Comparison of ENCODE assay signal across 7 mouse cellular contexts in the genomic region with DNA sequence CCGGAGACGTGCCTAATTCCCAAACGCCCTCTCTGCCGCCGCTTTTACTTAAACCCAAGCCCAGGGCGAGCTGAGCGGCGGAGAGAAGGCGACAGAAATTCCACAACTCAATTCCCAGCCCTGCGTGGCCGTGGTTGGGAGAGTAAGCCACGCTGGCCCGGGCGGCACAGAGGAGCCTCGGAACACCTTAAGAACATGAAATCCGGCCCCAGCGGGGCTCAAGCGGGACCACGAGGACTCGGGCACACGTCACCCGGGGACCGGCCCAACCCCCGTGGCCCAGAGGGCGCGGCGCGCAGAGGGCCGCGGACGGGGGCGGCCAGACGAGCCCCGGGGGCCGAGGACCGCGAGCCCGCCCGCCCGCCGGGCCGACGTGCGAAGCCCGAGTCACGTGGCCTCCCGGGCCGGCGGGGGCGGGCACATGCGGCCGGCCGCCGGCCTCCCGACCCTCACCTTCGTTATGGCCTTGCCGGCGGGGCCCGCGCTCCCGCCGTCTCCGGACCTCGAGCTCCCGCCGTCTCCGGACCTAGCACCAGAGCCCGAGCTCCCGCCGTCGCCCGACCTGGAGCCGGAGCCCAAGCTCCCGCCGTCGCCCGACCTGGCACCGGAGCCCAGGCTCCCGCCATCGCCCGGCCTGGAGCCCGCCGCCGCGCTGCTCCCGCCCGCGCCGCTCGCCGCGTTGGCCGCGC. TPM values are rescaled to one million over a fixed set of nuclear protein-coding genes. Genes with fewer than 3 reads are reported as not detected.
DNase-seq lines count a peak whose midpoint lies in the region; ATAC-seq lines count a peak whose summit lies in the region.

No protein-coding gene starts in this region.

- H3K4me1 ChIP-seq in intestine, embryonic 15.5 days (replicated peaks) = peaks cover 15% of the 10 kb centered on the region
- peaks cover 23% of the 10 kb centered on the region for H3K4me1 ChIP-seq in limb, embryonic 10.5 days
- H3K4me1 ChIP-seq in midbrain, embryonic 10.5 days = peaks cover 38% of the 10 kb centered on the region

- H3K36me3 ChIP-seq in intestine, embryonic 15.5 days = 0 out of 2 replicates have a peak, but pooled peaks cover 4% of the 10 kb centered on the region
- H3K36me3 ChIP-seq in limb, embryonic 10.5 days = peaks cover 45% of the 10 kb centered on the region
- peaks cover 50% of the 10 kb centered on the region for H3K36me3 ChIP-seq in midbrain, embryonic 10.5 days

- H3K4me3 ChIP-seq in intestine, embryonic 15.5 days (replicated peaks) = peak overlapping the region; percentile 93
- H3K4me3 ChIP-seq in limb, embryonic 10.5 days = peak overlapping the region; percentile 89
- H3K4me3 ChIP-seq in midbrain, embryonic 10.5 days = peak overlapping the region; percentile 88

- H3K4me2 ChIP-seq in intestine, embryonic 15.5 days (replicated peaks) = peak overlapping the region; percentile 61

- WGBS in intestine, embryonic 15.5 days = 2% methylated on average over 94 of the region's 94 CpGs
- 2% methylated on average over 88 of the region's 94 CpGs for WGBS in limb, embryonic 10.5 days
- WGBS in midbrain, embryonic 10.5 days = 2% methylated on average over 85 of the region's 94 CpGs

- DNase-seq in R1 (ENCODE audit: low read depth, low spot score) = peak; percentile 64
- DNase-seq in embryo, embryonic 10.5 days (ENCODE audit: low spot score) = peak; percentile 72
- DNase-seq in gastrocnemius, postnatal 25 days = peak; percentile 71
- DNase-seq in limb, embryonic 10.5 days (ENCODE audit: low spot score) = peak; percentile 72
- DNase-seq in midbrain, embryonic 10.5 days (ENCODE audit: low spot score) = peak; percentile 68
- peak; percentile 51 for DNase-seq in skeletal muscle tissue, adult 2 months (ENCODE audit: low read depth, low spot score)

- H3K9me3 ChIP-seq in intestine, embryonic 15.5 days = no peaks in the 10 kb centered on the region
- H3K9me3 ChIP-seq in limb, embryonic 10.5 days (replicated peaks) = no peaks in the 10 kb centered on the region
- H3K9me3 ChIP-seq in midbrain, embryonic 10.5 days (replicated peaks) = no peaks in the 10 kb centered on the region

- peak overlapping the region; percentile 97 for H3K27ac ChIP-seq in intestine, embryonic 15.5 days
- peak overlapping the region; percentile 98 for H3K27ac ChIP-seq in limb, embryonic 10.5 days
- H3K27ac ChIP-seq in midbrain, embryonic 10.5 days (replicated peaks) = peak overlapping the region; percentile 97

- H3K27me3 ChIP-seq in intestine, embryonic 15.5 days (replicated peaks) = no peaks in the 10 kb centered on the region
- H3K27me3 ChIP-seq in limb, embryonic 10.5 days (ENCODE audit: low read depth, poor library complexity, severe bottlenecking) = no peaks in the 10 kb centered on the region
- H3K27me3 ChIP-seq in midbrain, embryonic 10.5 days (ENCODE audit: low read depth, poor library complexity, severe bottlenecking) = no peaks in the 10 kb centered on the region

- peak; percentile 35 for ATAC-seq in intestine, embryonic 15.5 days

- H3K9ac ChIP-seq in intestine, embryonic 15.5 days = peak overlapping the region; percentile 98

RNA-seq across cellular contexts. Expression of gene Cdv3, which starts 0.9 kb away (rescaled TPM):
- total RNA-seq in gastrocnemius, postnatal 25 days (2021) = 100 to 1,000 TPM; 144 to 162 TPM
- 90.7 and 97.1 TPM in 2 replicates for polyA plus RNA-seq in intestine, embryonic 15.5 days (2015; fragmentation: Nextera tagmentation; extraction: Ambion mirVana)
- polyA plus RNA-seq in limb, embryonic 10.5 days (2016; fragmentation: Nextera tagmentation; extraction: Ambion mirVana) = 150 and 166 TPM in 2 replicates
- polyA plus RNA-seq in midbrain, embryonic 10.5 days (2016; fragmentation: Nextera tagmentation; extraction: Ambion mirVana) = 166 and 168 TPM in 2 replicates

RNA-seq across cellular contexts. Expression of gene Topbp1, which starts 59.7 kb away (rescaled TPM):
- 1 to 10 TPM; 5.3 to 8.3 TPM for total RNA-seq in gastrocnemius, postnatal 25 days (2021)
- polyA plus RNA-seq in intestine, embryonic 15.5 days (2015; fragmentation: Nextera tagmentation; extraction: Ambion mirVana) = 55.4 and 62.3 TPM in 2 replicates
- 87.3 and 90.2 TPM in 2 replicates for polyA plus RNA-seq in limb, embryonic 10.5 days (2016; fragmentation: Nextera tagmentation; extraction: Ambion mirVana)
- 78.9 and 79.3 TPM in 2 replicates for polyA plus RNA-seq in midbrain, embryonic 10.5 days (2016; fragmentation: Nextera tagmentation; extraction: Ambion mirVana)

RNA-seq across cellular contexts. Expression of gene 1300017J02Rik, which starts 59.9 kb away (rescaled TPM):
- total RNA-seq in gastrocnemius, postnatal 25 days (2021) = not detected
- 2.3 and 2.4 TPM in 2 replicates for polyA plus RNA-seq in intestine, embryonic 15.5 days (2015; fragmentation: Nextera tagmentation; extraction: Ambion mirVana)
- 3.6 and 4.2 TPM in 2 replicates for polyA plus RNA-seq in limb, embryonic 10.5 days (2016; fragmentation: Nextera tagmentation; extraction: Ambion mirVana)
- 3.5 and 4.5 TPM in 2 replicates for polyA plus RNA-seq in midbrain, embryonic 10.5 days (2016; fragmentation: Nextera tagmentation; extraction: Ambion mirVana)

Comparison
In these comparisons a context has a peak if more than half of its experiments do, and no peak if none do; other contexts are left out.
1. Peak in every context shown above with its lines: DNase-seq, ATAC-seq, H3K4me3 ChIP-seq and H3K27ac ChIP-seq.